Mouse (Mus musculus): ENCODE measurements around the gene Trpc4. TPM values are rescaled to one million over a fixed set of nuclear protein-coding genes. Genes with fewer than 3 reads are reported as not detected.

The Trpc4 gene
- polyA plus RNA-seq, 1 experiment = not detected

DNA sequence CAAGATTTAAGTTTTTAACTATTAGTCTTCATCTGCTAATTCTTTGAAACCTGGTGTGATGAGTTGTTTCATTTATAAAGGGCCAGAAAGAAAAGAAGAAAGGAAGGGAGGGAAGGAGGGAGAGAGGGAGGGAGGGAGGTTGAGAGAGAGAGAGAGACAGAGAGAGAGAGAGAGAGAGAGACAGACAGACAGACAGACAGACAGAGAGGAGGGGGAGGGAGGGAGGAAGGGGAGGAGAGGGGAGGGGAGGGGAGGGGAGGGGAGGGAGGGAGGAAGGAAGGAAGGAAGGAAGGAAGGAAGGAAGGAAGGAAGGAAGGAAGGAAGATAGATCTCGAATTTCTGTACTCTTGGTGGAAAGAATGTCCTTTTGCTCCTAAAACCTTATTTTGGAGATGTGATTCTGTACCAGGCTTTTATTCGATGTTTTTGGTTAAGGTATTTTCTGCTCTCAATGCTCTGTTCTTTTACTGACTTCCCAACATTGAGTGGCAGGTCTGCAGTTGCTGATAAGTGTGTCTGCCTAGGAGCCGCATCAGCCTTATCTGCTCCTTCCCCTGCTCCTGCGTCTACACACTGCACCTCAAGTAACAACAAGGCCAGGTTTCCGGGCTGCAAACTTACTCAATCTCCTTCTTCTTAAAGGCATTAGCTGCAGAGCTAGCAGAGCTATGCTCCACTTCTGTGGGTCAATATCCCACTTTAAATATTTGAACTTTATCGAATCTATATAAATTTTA, 35.3 kb downstream of the Trpc4 start:
- no peak overlapping the region for H3K27ac ChIP-seq (ENCODE audit: control insufficient read depth, insufficient read depth, low read depth, low read length, poor library complexity)
- no peak overlapping the region for H3K4me3 ChIP-seq (replicated peaks; ENCODE audit: control insufficient read depth, low read depth, low read length)
- no peaks in the 10 kb centered on the region for H3K4me1 ChIP-seq (ENCODE audit: control insufficient read depth, insufficient read depth, low read length)
- TF ChIP-seq CTCF (IDR thresholded peaks at IDR 0.05; ENCODE audit: control insufficient read depth, insufficient read depth, low read length) = no peak
- TF ChIP-seq POLR2A (IDR thresholded peaks at IDR 0.05; ENCODE audit: borderline replicate concordance, control insufficient read depth, low read depth, low read length) = no peak
- 59% methylated on average over 6 of the region's 6 CpGs for WGBS

GRCm38 (mm10) chr3:54201231-54201630, 45.4 kb downstream of the Trpc4 start:
- WGBS = 75% methylated on average over 5 of the region's 5 CpGs
- TF ChIP-seq CTCF (IDR thresholded peaks at IDR 0.05; ENCODE audit: control insufficient read depth, insufficient read depth, low read length) (no peak), POLR2A (IDR thresholded peaks at IDR 0.05; ENCODE audit: borderline replicate concordance, control insufficient read depth, low read depth, low read length) (no peak)
- no peak overlapping the region for H3K4me3 ChIP-seq (replicated peaks; ENCODE audit: control insufficient read depth, low read depth, low read length)
- no peaks in the 10 kb centered on the region for H3K4me1 ChIP-seq (ENCODE audit: control insufficient read depth, insufficient read depth, low read length)
- no peak overlapping the region for H3K27ac ChIP-seq (ENCODE audit: control insufficient read depth, insufficient read depth, low read depth, low read length, poor library complexity)

GRCm38 (mm10) chr3:54204386-54204785, 48.6 kb downstream of the Trpc4 start:
- TF ChIP-seq POLR2A (IDR thresholded peaks at IDR 0.05; ENCODE audit: borderline replicate concordance, control insufficient read depth, low read depth, low read length) (no peak), CTCF (IDR thresholded peaks at IDR 0.05; ENCODE audit: control insufficient read depth, insufficient read depth, low read length) (no peak)
- Histone ChIP-seq H3K4me3 (replicated peaks; ENCODE audit: control insufficient read depth, low read depth, low read length) (no peak overlapping the region), H3K27ac (ENCODE audit: control insufficient read depth, insufficient read depth, low read depth, low read length, poor library complexity) (no peak overlapping the region), H3K4me1 (ENCODE audit: control insufficient read depth, insufficient read depth, low read length) (no peaks in the 10 kb centered on the region)
- 69% methylated on average over 5 of the region's 5 CpGs for WGBS

- no peak for TF ChIP-seq POLR2A (IDR thresholded peaks at IDR 0.05; ENCODE audit: borderline replicate concordance, control insufficient read depth, low read depth, low read length)
- TF ChIP-seq CTCF (IDR thresholded peaks at IDR 0.05; ENCODE audit: control insufficient read depth, insufficient read depth, low read length) = no peak
- 62% methylated on average over 3 of the region's 3 CpGs for WGBS
- H3K4me1 ChIP-seq (ENCODE audit: control insufficient read depth, insufficient read depth, low read length) = no peaks in the 10 kb centered on the region
- no peak overlapping the region for H3K4me3 ChIP-seq (replicated peaks; ENCODE audit: control insufficient read depth, low read depth, low read length)
- H3K27ac ChIP-seq (ENCODE audit: control insufficient read depth, insufficient read depth, low read depth, low read length, poor library complexity) = no peak overlapping the region
Measured at GRCm38 (mm10) chr3:54210112-54210511, 54.3 kb downstream of the Trpc4 start.

DNA sequence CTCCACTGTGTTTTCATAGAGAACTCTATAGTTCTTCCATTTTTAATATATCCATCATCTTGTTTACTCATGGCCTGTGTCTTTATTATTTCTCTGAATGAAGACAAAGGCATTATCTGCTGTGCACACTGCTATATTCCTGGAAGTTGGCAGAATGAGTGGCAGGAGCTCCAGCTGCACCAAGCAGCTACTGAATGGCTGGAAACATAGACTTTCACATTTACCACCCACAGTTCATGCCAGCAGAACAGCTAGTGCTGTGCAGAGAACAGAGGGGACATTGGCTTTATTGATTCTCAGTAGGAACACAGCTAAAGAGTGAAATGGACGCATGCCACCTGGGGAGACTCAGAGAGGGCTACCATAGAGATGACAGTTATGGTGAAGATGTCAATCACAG, 55.6 kb downstream of the Trpc4 start:
- 81% methylated on average over 1 of the region's 1 CpGs for WGBS
- Histone ChIP-seq H3K4me3 (replicated peaks; ENCODE audit: control insufficient read depth, low read depth, low read length) (no peak overlapping the region), H3K27ac (ENCODE audit: control insufficient read depth, insufficient read depth, low read depth, low read length, poor library complexity) (no peak overlapping the region), H3K4me1 (ENCODE audit: control insufficient read depth, insufficient read depth, low read length) (no peaks in the 10 kb centered on the region)
- TF ChIP-seq POLR2A (IDR thresholded peaks at IDR 0.05; ENCODE audit: borderline replicate concordance, control insufficient read depth, low read depth, low read length) (no peak), CTCF (IDR thresholded peaks at IDR 0.05; ENCODE audit: control insufficient read depth, insufficient read depth, low read length) (no peak)

DNA sequence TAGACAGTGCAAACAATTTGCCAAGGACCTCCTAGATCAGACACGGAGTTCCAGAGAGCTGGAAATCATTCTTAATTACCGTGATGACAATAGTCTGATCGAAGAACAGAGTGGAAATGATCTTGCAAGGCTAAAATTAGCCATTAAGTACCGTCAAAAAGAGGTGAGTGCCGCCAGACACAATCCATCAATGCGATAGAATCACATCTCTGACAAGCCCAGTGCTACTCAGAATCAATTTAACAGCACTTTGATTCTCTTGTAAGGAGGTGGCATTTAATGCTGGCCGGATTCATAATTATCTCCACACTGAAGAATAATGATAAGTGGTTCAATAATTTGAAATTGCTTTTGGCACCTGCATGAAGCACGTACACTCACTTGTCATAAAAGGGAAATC, 66.7 kb downstream of the Trpc4 start:
- Histone ChIP-seq H3K27ac (ENCODE audit: control insufficient read depth, insufficient read depth, low read depth, low read length, poor library complexity) (no peak overlapping the region), H3K4me1 (ENCODE audit: control insufficient read depth, insufficient read depth, low read length) (no peaks in the 10 kb centered on the region), H3K4me3 (replicated peaks; ENCODE audit: control insufficient read depth, low read depth, low read length) (no peak overlapping the region)
- TF ChIP-seq POLR2A (IDR thresholded peaks at IDR 0.05; ENCODE audit: borderline replicate concordance, control insufficient read depth, low read depth, low read length) = no peak
- TF ChIP-seq CTCF (IDR thresholded peaks at IDR 0.05; ENCODE audit: control insufficient read depth, insufficient read depth, low read length) = no peak
- 83% methylated on average over 8 of the region's 8 CpGs for WGBS

DNA sequence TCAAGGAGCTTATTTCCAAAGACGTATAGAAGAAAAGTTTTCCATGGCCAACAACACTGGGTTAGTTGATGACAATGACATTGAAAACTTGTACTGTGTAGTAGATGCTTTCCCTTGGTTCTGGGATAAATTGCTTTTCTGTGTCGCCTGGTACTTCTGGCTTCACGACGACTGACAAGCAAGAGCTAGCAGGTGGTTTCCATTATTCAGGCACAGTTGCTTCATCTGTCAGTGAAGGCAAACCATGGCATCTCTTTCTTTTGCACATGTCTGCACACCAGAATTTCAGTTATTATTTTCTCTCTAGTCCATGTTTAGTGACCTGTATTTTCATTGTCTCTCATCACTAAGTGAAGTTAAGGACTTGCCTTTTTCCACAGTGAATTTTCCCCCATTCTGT, 72.6 kb downstream of the Trpc4 start:
- 83% methylated on average over 4 of the region's 4 CpGs for WGBS
- no peak overlapping the region for H3K27ac ChIP-seq (ENCODE audit: control insufficient read depth, insufficient read depth, low read depth, low read length, poor library complexity)
- H3K4me1 ChIP-seq (ENCODE audit: control insufficient read depth, insufficient read depth, low read length) = no peaks in the 10 kb centered on the region

GRCm38 (mm10) chr3:54238891-54239290, 83.1 kb downstream of the Trpc4 start:
- Histone ChIP-seq H3K4me1 (ENCODE audit: control insufficient read depth, insufficient read depth, low read length) (no peaks in the 10 kb centered on the region), H3K4me3 (replicated peaks; ENCODE audit: control insufficient read depth, low read depth, low read length) (no peak overlapping the region), H3K27ac (ENCODE audit: control insufficient read depth, insufficient read depth, low read depth, low read length, poor library complexity) (no peak overlapping the region)
- WGBS = 39% methylated on average over 5 of the region's 5 CpGs
- TF ChIP-seq CTCF (IDR thresholded peaks at IDR 0.05; ENCODE audit: control insufficient read depth, insufficient read depth, low read length) (no peak), POLR2A (IDR thresholded peaks at IDR 0.05; ENCODE audit: borderline replicate concordance, control insufficient read depth, low read depth, low read length) (no peak)

More for the DNA sequence above, 72.6 kb downstream of the Trpc4 start:
- H3K4me3 ChIP-seq (replicated peaks; ENCODE audit: control insufficient read depth, low read depth, low read length) = no peak overlapping the region
- no peak for TF ChIP-seq CTCF (IDR thresholded peaks at IDR 0.05; ENCODE audit: control insufficient read depth, insufficient read depth, low read length)
- no peak for TF ChIP-seq POLR2A (IDR thresholded peaks at IDR 0.05; ENCODE audit: borderline replicate concordance, control insufficient read depth, low read depth, low read length)

Measured in bone marrow, adult 2 months (tissue).